Mouse (Mus musculus) brain, embryonic 14.5 days (tissue): ENCODE data around the gene Auts2.

Experiments
- CTCF ChIP-seq: fragments of 200-500 bp; IDR thresholded peaks from 2 replicates; pipeline ENCODE4 v1.5.1; 2012; ENCODE audit warnings: inconsistent platforms, mild to moderate bottlenecking, moderate library complexity, borderline replicate concordance; ENCODE audit not compliant: insufficient read depth, insufficient read length; ENCODE audit errors: extremely low read depth
- POLR2A ChIP-seq: fragments of 200-500 bp; IDR thresholded peaks from 2 replicates; pipeline ENCODE4 v1.6.1; 2012; ENCODE audit warnings: mild to moderate bottlenecking, inconsistent platforms, borderline replicate concordance; ENCODE audit not compliant: poor library complexity, insufficient read depth, insufficient read length, severe bottlenecking; ENCODE audit errors: extremely low read depth

- no peak for TF ChIP-seq CTCF
- TF ChIP-seq POLR2A = no peak
Observed at GRCm38 (mm10) chr5:132209694-132210093, 333.4 kb downstream of the Auts2 start.
